Mouse (Mus musculus): ENCODE results near the gene Emilin3. TPM values are rescaled to one million over a fixed set of nuclear protein-coding genes. Genes with fewer than 3 reads are reported as not detected.

Emilin3 gene
- polyA plus RNA-seq, 1 experiment = 0.15 TPM

DNA sequence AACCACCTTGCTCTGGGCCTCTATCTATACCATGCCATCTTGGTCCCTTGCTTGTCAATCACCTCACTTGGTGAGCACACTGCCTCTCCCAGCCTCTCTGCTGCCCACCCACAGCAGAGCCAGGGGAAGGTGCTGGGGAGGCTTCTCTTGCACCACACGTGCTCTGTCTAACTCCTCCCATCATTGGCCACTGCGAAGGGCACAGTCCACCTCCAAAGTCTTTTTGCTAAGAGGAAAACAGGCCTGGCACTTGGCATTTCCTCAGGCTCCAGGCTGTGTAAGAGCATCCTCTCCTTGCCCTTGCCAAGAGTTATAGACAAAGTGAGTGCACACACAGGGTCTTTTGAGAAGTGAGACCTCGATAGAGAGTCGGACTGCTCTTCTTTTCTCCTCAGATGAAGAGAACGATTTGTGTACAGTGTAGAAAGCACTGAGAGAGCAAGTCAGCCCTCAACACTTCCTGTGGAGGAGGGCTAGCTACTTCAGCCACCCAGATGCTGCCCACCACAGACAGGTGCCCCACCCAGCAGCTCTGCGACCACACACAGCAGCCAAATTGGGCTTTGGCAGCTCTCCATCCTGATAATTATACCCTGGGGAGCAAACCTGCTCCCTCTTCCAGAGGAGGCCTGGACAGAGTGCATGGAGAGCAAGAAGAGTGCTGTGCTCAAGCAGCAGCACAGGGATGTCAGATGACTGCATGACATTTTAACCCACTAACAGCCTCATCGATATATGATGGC lies 41.2 kb upstream of the Emilin3 start:
- TF ChIP-seq POLR2A (IDR thresholded peaks at IDR 0.05; ENCODE audit: low read depth, low read length) = no peak
- no peak for TF ChIP-seq CTCF (IDR thresholded peaks at IDR 0.05; ENCODE audit: extremely low read depth, insufficient read length, insufficient replicate concordance, low read depth, low read length)
- Histone ChIP-seq H3K27me3 (ENCODE audit: control insufficient read depth, insufficient read depth, low read length) (no peaks in the 10 kb centered on the region), H3K36me3 (ENCODE audit: control insufficient read depth, insufficient read depth, low read length) (peaks cover 36% of the 10 kb centered on the region), H3K4me3 (ENCODE audit: low read depth, low read length) (no peak overlapping the region), H3K27ac (ENCODE audit: insufficient read depth, low read depth, low read length) (no peak overlapping the region), H3K4me1 (ENCODE audit: control insufficient read depth, insufficient read depth, insufficient read length, low read length) (no peaks in the 10 kb centered on the region)
- 65% methylated on average over 7 of the region's 7 CpGs for whole genome bisulfite sequencing

DNA sequence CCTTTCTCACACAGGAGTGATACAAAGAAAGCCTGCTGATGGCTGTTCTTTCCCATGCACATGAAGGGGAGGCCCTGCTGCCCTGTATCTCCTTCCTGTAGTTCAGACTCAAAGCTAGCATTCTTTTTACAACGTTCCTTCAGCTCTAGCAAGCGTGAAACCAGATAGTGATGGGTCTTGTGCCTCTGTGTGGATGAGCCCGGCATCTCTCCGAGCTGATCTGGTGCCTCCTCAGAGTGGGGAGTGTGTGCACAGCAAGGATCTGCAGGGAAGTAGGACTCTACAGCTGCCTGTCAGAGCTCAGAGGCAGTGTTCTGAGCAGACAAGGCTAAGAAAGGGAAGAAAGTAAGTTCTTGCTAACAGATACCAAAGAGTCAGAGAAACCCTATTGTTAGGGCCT lies 39.5 kb upstream of the Emilin3 start:
- no peaks in the 10 kb centered on the region for H3K4me1 ChIP-seq (ENCODE audit: control insufficient read depth, insufficient read depth, insufficient read length, low read length)
- H3K4me3 ChIP-seq (ENCODE audit: low read depth, low read length) = no peak overlapping the region
- H3K36me3 ChIP-seq (ENCODE audit: control insufficient read depth, insufficient read depth, low read length) = peaks cover 36% of the 10 kb centered on the region
- H3K27ac ChIP-seq (ENCODE audit: insufficient read depth, low read depth, low read length) = no peak overlapping the region
- H3K27me3 ChIP-seq (ENCODE audit: control insufficient read depth, insufficient read depth, low read length) = no peaks in the 10 kb centered on the region
- 84% methylated on average over 4 of the region's 4 CpGs for WGBS
- no peak for TF ChIP-seq CTCF (IDR thresholded peaks at IDR 0.05; ENCODE audit: extremely low read depth, insufficient read length, insufficient replicate concordance, low read depth, low read length)
- TF ChIP-seq POLR2A (IDR thresholded peaks at IDR 0.05; ENCODE audit: low read depth, low read length) = no peak

DNA sequence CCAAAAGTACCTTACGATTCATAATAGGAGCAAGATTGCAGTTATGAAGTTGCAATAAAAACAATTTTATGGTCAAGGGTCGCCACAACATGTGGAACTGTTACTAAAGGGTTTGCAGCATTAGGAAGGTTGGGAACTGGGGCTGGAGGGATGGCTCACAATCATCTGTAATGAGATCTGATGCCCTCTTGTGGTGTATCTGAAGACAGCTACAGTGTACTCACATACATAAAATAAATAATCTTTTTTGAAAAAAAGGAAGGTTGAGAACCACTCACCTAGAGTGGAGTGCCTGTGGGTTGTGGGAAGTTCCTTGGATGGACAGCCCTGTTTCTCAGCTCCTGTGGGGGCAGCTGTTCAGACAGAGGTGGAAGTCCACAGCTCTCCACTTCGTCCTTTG lies 30.3 kb upstream of the Emilin3 start:
- TF ChIP-seq POLR2A (IDR thresholded peaks at IDR 0.05; ENCODE audit: low read depth, low read length) (no peak), CTCF (IDR thresholded peaks at IDR 0.05; ENCODE audit: extremely low read depth, insufficient read length, insufficient replicate concordance, low read depth, low read length) (no peak)
- H3K4me1 ChIP-seq (ENCODE audit: control insufficient read depth, insufficient read depth, insufficient read length, low read length) = no peaks in the 10 kb centered on the region
- H3K27me3 ChIP-seq (ENCODE audit: control insufficient read depth, insufficient read depth, low read length) = no peaks in the 10 kb centered on the region
- 61% methylated on average over 3 of the region's 3 CpGs for WGBS
- H3K27ac ChIP-seq (ENCODE audit: insufficient read depth, low read depth, low read length) = no peak overlapping the region
- H3K36me3 ChIP-seq (ENCODE audit: control insufficient read depth, insufficient read depth, low read length) = no peaks in the 10 kb centered on the region
- H3K4me3 ChIP-seq (ENCODE audit: low read depth, low read length) = no peak overlapping the region

DNA sequence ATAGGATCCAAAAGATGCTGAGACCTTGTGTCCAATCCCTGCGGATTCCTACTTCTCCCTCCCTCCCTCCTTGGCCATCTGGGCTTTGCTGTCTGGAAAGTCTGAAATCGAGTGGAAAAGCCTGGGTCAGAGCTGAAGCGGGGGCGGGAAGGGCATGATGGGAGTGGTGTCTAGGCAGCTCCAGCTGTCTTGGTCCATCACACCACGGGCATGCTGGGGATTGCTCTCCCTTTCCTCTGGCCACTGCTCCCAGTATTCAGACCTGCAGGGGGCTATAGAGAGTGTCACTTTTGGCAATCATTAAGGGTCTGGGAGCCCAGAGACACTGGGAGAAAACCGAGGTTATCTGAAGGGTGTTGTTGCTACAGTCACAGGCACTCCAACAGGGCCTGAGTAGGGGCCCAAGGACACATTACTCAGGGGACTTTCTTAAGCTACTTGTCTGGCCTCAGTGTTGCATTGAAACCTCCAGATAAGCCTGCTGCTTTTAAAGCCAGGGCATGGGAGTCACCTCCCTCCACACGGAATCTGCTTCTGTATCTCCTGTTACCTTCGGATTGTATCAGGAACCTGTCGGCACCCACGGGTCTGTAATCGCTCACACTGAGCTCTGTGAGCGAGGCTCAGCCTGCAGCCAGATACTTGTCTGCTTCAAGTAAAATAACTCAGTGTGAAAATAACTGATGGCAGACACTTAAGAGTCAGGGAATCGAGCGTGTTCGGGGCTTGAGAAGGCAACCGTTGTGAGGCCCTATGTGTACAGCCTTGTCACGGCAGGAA lies 29.0 kb upstream of the Emilin3 start:
- Histone ChIP-seq H3K4me1 (ENCODE audit: control insufficient read depth, insufficient read depth, insufficient read length, low read length) (no peaks in the 10 kb centered on the region), H3K27me3 (ENCODE audit: control insufficient read depth, insufficient read depth, low read length) (no peaks in the 10 kb centered on the region), H3K36me3 (ENCODE audit: control insufficient read depth, insufficient read depth, low read length) (no peaks in the 10 kb centered on the region), H3K4me3 (ENCODE audit: low read depth, low read length) (no peak overlapping the region), H3K27ac (ENCODE audit: insufficient read depth, low read depth, low read length) (no peak overlapping the region)
- WGBS = 62% methylated on average over 17 of the region's 17 CpGs
- no peak for TF ChIP-seq CTCF (IDR thresholded peaks at IDR 0.05; ENCODE audit: extremely low read depth, insufficient read length, insufficient replicate concordance, low read depth, low read length)
- TF ChIP-seq POLR2A (IDR thresholded peaks at IDR 0.05; ENCODE audit: low read depth, low read length) = no peak

DNA sequence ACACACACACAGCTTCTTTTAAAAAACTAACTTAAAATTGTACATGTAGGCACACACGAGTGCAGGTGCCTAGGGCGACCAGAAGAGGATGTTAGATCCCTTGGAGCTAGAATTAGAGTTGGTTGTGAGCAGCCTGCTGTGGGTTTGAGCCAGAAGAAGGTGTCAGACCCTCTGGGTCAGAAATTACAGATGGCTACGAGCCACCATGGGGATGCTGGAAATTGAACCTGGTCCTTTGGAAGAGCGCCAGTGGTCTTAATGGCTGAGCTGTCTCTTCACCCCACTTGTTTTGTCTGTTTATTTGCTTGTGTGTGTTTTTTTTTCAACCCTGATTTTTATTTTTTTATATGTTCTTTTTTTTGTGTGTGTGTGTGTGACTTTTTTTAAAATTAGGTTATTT lies 22.3 kb upstream of the Emilin3 start:
- 65% methylated on average over 4 of the region's 4 CpGs for WGBS
- H3K4me1 ChIP-seq (ENCODE audit: control insufficient read depth, insufficient read depth, insufficient read length, low read length) = no peaks in the 10 kb centered on the region
- no peaks in the 10 kb centered on the region for H3K27me3 ChIP-seq (ENCODE audit: control insufficient read depth, insufficient read depth, low read length)
- no peak overlapping the region for H3K4me3 ChIP-seq (ENCODE audit: low read depth, low read length)
- H3K27ac ChIP-seq (ENCODE audit: insufficient read depth, low read depth, low read length) = no peak overlapping the region
- H3K36me3 ChIP-seq (ENCODE audit: control insufficient read depth, insufficient read depth, low read length) = no peaks in the 10 kb centered on the region
- TF ChIP-seq CTCF (IDR thresholded peaks at IDR 0.05; ENCODE audit: extremely low read depth, insufficient read length, insufficient replicate concordance, low read depth, low read length) (no peak), POLR2A (IDR thresholded peaks at IDR 0.05; ENCODE audit: low read depth, low read length) (no peak)

DNA sequence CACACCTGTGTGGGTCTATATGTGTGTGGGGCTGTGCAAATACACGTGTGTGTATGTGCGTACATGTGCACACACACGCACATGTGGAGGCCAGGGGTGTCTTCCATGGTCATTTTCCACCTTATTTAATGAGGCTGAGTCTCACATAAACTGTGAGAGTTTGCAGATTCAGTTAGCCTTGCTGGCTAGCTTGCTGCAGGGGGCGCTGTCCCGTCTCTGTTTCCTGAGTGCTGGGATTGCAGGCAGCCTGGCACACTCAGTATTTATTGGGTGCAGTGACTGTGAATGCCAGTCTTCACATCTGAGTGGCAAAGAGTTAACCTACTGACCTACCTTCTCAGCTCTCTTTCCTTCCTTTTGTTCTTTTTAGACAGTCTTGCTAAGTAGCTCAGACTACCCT lies 21.8 kb upstream of the Emilin3 start:
- no peak overlapping the region for H3K4me3 ChIP-seq (ENCODE audit: low read depth, low read length)
- TF ChIP-seq POLR2A (IDR thresholded peaks at IDR 0.05; ENCODE audit: low read depth, low read length) = no peak
- TF ChIP-seq CTCF (IDR thresholded peaks at IDR 0.05; ENCODE audit: extremely low read depth, insufficient read length, insufficient replicate concordance, low read depth, low read length) = no peak
- WGBS = 67% methylated on average over 5 of the region's 5 CpGs
- no peaks in the 10 kb centered on the region for H3K27me3 ChIP-seq (ENCODE audit: control insufficient read depth, insufficient read depth, low read length)
- no peaks in the 10 kb centered on the region for H3K4me1 ChIP-seq (ENCODE audit: control insufficient read depth, insufficient read depth, insufficient read length, low read length)
- no peak overlapping the region for H3K27ac ChIP-seq (ENCODE audit: insufficient read depth, low read depth, low read length)
- H3K36me3 ChIP-seq (ENCODE audit: control insufficient read depth, insufficient read depth, low read length) = no peaks in the 10 kb centered on the region

DNA sequence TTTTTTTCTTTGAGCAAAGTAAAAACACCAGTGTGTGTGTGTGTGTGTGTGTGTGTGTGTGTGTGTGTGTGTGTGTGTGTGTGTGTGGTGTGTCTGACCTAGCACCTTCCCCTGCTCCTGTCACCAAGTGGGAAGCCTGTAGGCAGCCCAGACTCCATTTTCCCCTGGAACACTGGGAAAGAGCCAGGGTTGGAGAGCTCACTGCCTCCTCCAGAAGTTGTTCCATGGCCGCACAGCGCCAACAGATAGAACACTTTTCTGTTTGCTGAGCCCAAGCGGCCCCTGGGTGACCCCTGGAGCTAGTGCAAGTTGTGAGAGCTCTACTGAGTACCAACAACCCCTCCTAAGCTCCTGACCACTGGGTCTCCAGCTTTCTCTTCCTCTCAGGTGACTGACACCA lies 20.9 kb upstream of the Emilin3 start:
- 35% methylated on average over 3 of the region's 3 CpGs for WGBS
- no peak overlapping the region for H3K4me3 ChIP-seq (ENCODE audit: low read depth, low read length)
- no peaks in the 10 kb centered on the region for H3K27me3 ChIP-seq (ENCODE audit: control insufficient read depth, insufficient read depth, low read length)
- H3K27ac ChIP-seq (ENCODE audit: insufficient read depth, low read depth, low read length) = no peak overlapping the region
- no peaks in the 10 kb centered on the region for H3K4me1 ChIP-seq (ENCODE audit: control insufficient read depth, insufficient read depth, insufficient read length, low read length)
- H3K36me3 ChIP-seq (ENCODE audit: control insufficient read depth, insufficient read depth, low read length) = no peaks in the 10 kb centered on the region
- no peak for TF ChIP-seq POLR2A (IDR thresholded peaks at IDR 0.05; ENCODE audit: low read depth, low read length)

All from small intestine, adult 2 months (tissue).